24 mouse cellular contexts compared by ENCODE assay signal in genomic region chr5:104332296-104332695, GRCm38 (mm10). TPM values are rescaled to one million over a fixed set of nuclear protein-coding genes. Genes with fewer than 3 reads are reported as not detected.
"Had no signal": no experiment of that assay in that cellular context is flagged by ENCODE, and none has a peak within 500 bp of the region (broad histone marks: within the 10 kb centered on the region; RNA-seq: fewer than 3 reads in every experiment).

No protein-coding gene starts in this region.

- H3K4me1 ChIP-seq: liver, embryonic 13.5 days; liver, embryonic 15.5 days; megakaryocyte, embryonic 14.5 days; midbrain, embryonic 12.5 days; midbrain, embryonic 15.5 days; neural tube, embryonic 12.5 days; stomach, embryonic 15.5 days had no signal

- H3K27me3 ChIP-seq: liver, embryonic 13.5 days; liver, embryonic 15.5 days; lung, embryonic 15.5 days; midbrain, embryonic 15.5 days; stomach, embryonic 15.5 days had no signal

- H3K36me3 ChIP-seq: liver, embryonic 13.5 days; liver, embryonic 15.5 days; lung, embryonic 15.5 days; midbrain, embryonic 12.5 days; midbrain, embryonic 15.5 days; neural tube, embryonic 12.5 days; stomach, embryonic 15.5 days had no signal

- DNase-seq: liver, embryonic 13.5 days; liver, postnatal 0 days; lung, postnatal 14 days; lung, postnatal 36 days; right cerebral cortex, postnatal 14 days; thymus, adult 2 months; thymus, postnatal 14 days; thymus, postnatal 36 days had no signal

- H3K4me3 ChIP-seq: liver, embryonic 13.5 days; liver, embryonic 15.5 days; lung, embryonic 15.5 days; megakaryocyte, embryonic 14.5 days; midbrain, embryonic 12.5 days; midbrain, embryonic 15.5 days; neural tube, embryonic 12.5 days; stomach, embryonic 15.5 days had no signal

- H3K27ac ChIP-seq: liver, embryonic 13.5 days; liver, embryonic 15.5 days; macrophage; midbrain, embryonic 12.5 days; midbrain, embryonic 15.5 days; neural tube, embryonic 12.5 days; stomach, embryonic 15.5 days; stomach, postnatal 0 days had no signal

- H3K9ac ChIP-seq: liver, embryonic 13.5 days; liver, embryonic 15.5 days; liver, postnatal 0 days; lung, embryonic 15.5 days; midbrain, embryonic 12.5 days; midbrain, embryonic 15.5 days; neural tube, embryonic 12.5 days; stomach, embryonic 15.5 days had no signal

- H3K9me3 ChIP-seq: liver, embryonic 13.5 days; liver, embryonic 15.5 days; lung, embryonic 15.5 days; megakaryocyte, embryonic 14.5 days; midbrain, embryonic 12.5 days; midbrain, embryonic 15.5 days; neural tube, embryonic 12.5 days; stomach, embryonic 15.5 days had no signal

- H3K4me2 ChIP-seq: liver, embryonic 13.5 days; liver, embryonic 15.5 days; midbrain, embryonic 12.5 days; midbrain, embryonic 15.5 days; neural tube, embryonic 12.5 days; stomach, embryonic 15.5 days had no signal

- ATAC-seq: lung, postnatal 0 days; midbrain, embryonic 15.5 days had no signal

RNA-seq across cellular contexts. Expression of gene Mepe, which starts 7.2 kb away (rescaled TPM):
- total RNA-seq: megakaryocyte progenitor cell, adult 5-6 weeks; monocyte, adult 5-6 weeks; neutrophil, adult 5-6 weeks had no signal
- polyA plus RNA-seq: liver, embryonic 13.5 days; liver, embryonic 15.5 days; liver, postnatal 0 days; lung, embryonic 15.5 days; lung, postnatal 0 days; macrophage; midbrain, embryonic 12.5 days; midbrain, embryonic 15.5 days; neural tube, embryonic 12.5 days; neural tube, embryonic 14.5 days; spleen, adult 2 months; stomach, embryonic 15.5 days; stomach, postnatal 0 days; testis, adult 2 months; thymus, adult 2 months had no signal

RNA-seq across cellular contexts. Expression of gene Ibsp, which starts 33.3 kb away (rescaled TPM):
- total RNA-seq: megakaryocyte progenitor cell, adult 5-6 weeks; monocyte, adult 5-6 weeks; neutrophil, adult 5-6 weeks had no signal
- polyA plus RNA-seq: liver, embryonic 13.5 days; liver, embryonic 15.5 days; liver, postnatal 0 days; macrophage; midbrain, embryonic 12.5 days; neural tube, embryonic 12.5 days; spleen, adult 2 months had no signal
